Mouse (Mus musculus) kidney, postnatal 4 days (tissue): ENCODE data around the gene Rtn3.
"Not testable (repeated sequence)": the region's sequence is repeated elsewhere in the genome, so short reads cannot be mapped to it uniquely, and the experiment has no call there.

Experiments used
- DNase-seq, 2 experiments: peaks; one replicate each; pipeline ENCODE4 v3.0.0; 2021; ENCODE audit warnings: mixed read lengths in 2 of 2

Rtn3 gene

GRCm38 (mm10) chr19:7421602-7422591, 61.2 kb downstream of the Rtn3 start:
- peak; percentile 74 to 86 for DNase-seq

- peak in 1 of 2 experiments; percentile 37 for DNase-seq
Observed at GRCm38 (mm10) chr19:7420841-7421601, 62.1 kb downstream of the Rtn3 start.

GRCm38 (mm10) chr19:7420108-7420507, 63.0 kb downstream of the Rtn3 start:
- DNase-seq, result no peak

GRCm38 (mm10) chr19:7419134-7419533, 63.9 kb downstream of the Rtn3 start:
- no peak for DNase-seq

- peak; percentile 87 to 92 for DNase-seq
Observed at GRCm38 (mm10) chr19:7417911-7418849, 64.9 kb downstream of the Rtn3 start.

GRCm38 (mm10) chr19:7416834-7417735, 66.0 kb downstream of the Rtn3 start, which contains the start of gene 2700081O15Rik:
TSS of gene 2700081O15Rik (plus strand) at chr19:7417625.
- DNase-seq, result peak; percentile 84 to 89

- DNase-seq, result peak; percentile 54 to 68
Observed at GRCm38 (mm10) chr19:7415916-7416833, 66.9 kb downstream of the Rtn3 start.

- no peak for DNase-seq
Observed at GRCm38 (mm10) chr19:7412361-7412760, 70.7 kb downstream of the Rtn3 start.

- DNase-seq, result no peak
Observed at GRCm38 (mm10) chr19:7404623-7405229, 78.4 kb downstream of the Rtn3 start.

GRCm38 (mm10) chr19:7400635-7401034, 82.4 kb downstream of the Rtn3 start:
- peak; percentile 27 to 53 for DNase-seq

GRCm38 (mm10) chr19:7398898-7399297, 84.2 kb downstream of the Rtn3 start:
- DNase-seq, result not testable (repeated sequence)

GRCm38 (mm10) chr19:7396867-7397826, 85.9 kb downstream of the Rtn3 start:
- DNase-seq, result peak; percentile 53 to 69

- no peak for DNase-seq
Observed at GRCm38 (mm10) chr19:7388488-7388887, 94.6 kb downstream of the Rtn3 start.

GRCm38 (mm10) chr19:7386042-7386441, 97.0 kb downstream of the Rtn3 start:
- DNase-seq, result no peak

GRCm38 (mm10) chr19:7382903-7383865, 99.9 kb downstream of the Rtn3 start, which contains the start of gene Spindoc:
TSS of gene Spindoc (minus strand) at chr19:7382994.
- DNase-seq, result peak; percentile 100

GRCm38 (mm10) chr19:7382248-7382902, 100.7 kb downstream of the Rtn3 start:
- DNase-seq, result peak; percentile 87 to 92

- DNase-seq, result no peak
Observed at GRCm38 (mm10) chr19:7381906-7382247, 101.2 kb downstream of the Rtn3 start.
